Mouse (Mus musculus) testis, adult 2 months (tissue): ENCODE results near the gene Acad12.

Experiments used
- CTCF ChIP-seq: fragments of 200-500 bp; IDR thresholded peaks from 2 replicates; pipeline ENCODE4 v1.5.1; 2012; ENCODE audit warnings: low read depth, mild to moderate bottlenecking, inconsistent platforms, low read length, moderate library complexity; ENCODE audit not compliant: control insufficient read depth, insufficient read depth, insufficient replicate concordance
- POLR2A ChIP-seq: fragments of 200-500 bp; IDR thresholded peaks from 2 replicates; pipeline ENCODE4 v1.6.1; 2012; ENCODE audit warnings: low read depth, mild to moderate bottlenecking, inconsistent platforms, low read length, moderate library complexity; ENCODE audit not compliant: control insufficient read depth

GRCm38 (mm10) chr5:121660897-121661254 is 42.1 kb upstream of the Acad12 start:
- TF ChIP-seq CTCF (no peak), POLR2A (no peak)
